Mouse (Mus musculus) ES-CJ7 (cell line): ENCODE results near the gene Slc28a3.
A peak's percentile ranks its signal among the peaks of the same experiment; 100 is the strongest.

ENCODE experiments used
- DNase-seq: peaks from one replicate; pipeline ENCODE4 v3.0.0; 2011; ENCODE audit warnings: low read depth, low spot score

The Slc28a3 gene

GRCm38 (mm10) chr13:58560497-58561138, 50.1 kb downstream of the Slc28a3 start:
- no peak for DNase-seq

GRCm38 (mm10) chr13:58558216-58558615, 52.5 kb downstream of the Slc28a3 start:
- no peak for DNase-seq

- peak; percentile 46 for DNase-seq
Measured at GRCm38 (mm10) chr13:58556018-58556417, 54.7 kb downstream of the Slc28a3 start.

GRCm38 (mm10) chr13:58555561-58555960, 55.1 kb downstream of the Slc28a3 start:
- no peak for DNase-seq

- DNase-seq, result no peak
Measured at GRCm38 (mm10) chr13:58551924-58552323, 58.8 kb downstream of the Slc28a3 start.

- DNase-seq, result peak; percentile 52
Measured at GRCm38 (mm10) chr13:58547570-58547969, 63.1 kb downstream of the Slc28a3 start.

GRCm38 (mm10) chr13:58543688-58544408, 66.8 kb downstream of the Slc28a3 start:
- DNase-seq, result peak; percentile 34

- DNase-seq, result peak; percentile 78
Measured at GRCm38 (mm10) chr13:58543066-58543465, 67.6 kb downstream of the Slc28a3 start.

- no peak for DNase-seq
Measured at GRCm38 (mm10) chr13:58542601-58543041, 68.1 kb downstream of the Slc28a3 start.

- no peak for DNase-seq
Measured at GRCm38 (mm10) chr13:58542167-58542566, 68.5 kb downstream of the Slc28a3 start.

GRCm38 (mm10) chr13:58541620-58542019, 69.1 kb downstream of the Slc28a3 start:
- DNase-seq, result no peak

GRCm38 (mm10) chr13:58538966-58539365, 71.7 kb downstream of the Slc28a3 start:
- DNase-seq, result peak; percentile 32

- DNase-seq, result no peak
Measured at GRCm38 (mm10) chr13:58538366-58538765, 72.3 kb downstream of the Slc28a3 start.

- DNase-seq, result no peak
Measured at GRCm38 (mm10) chr13:58537916-58538233, 72.8 kb downstream of the Slc28a3 start.

- no peak for DNase-seq
Measured at GRCm38 (mm10) chr13:58537232-58537915, 73.3 kb downstream of the Slc28a3 start.

GRCm38 (mm10) chr13:58536466-58537231, 74.0 kb downstream of the Slc28a3 start:
- DNase-seq, result peak; percentile 51

- DNase-seq, result no peak
Measured at GRCm38 (mm10) chr13:58535321-58535720, 75.4 kb downstream of the Slc28a3 start.

GRCm38 (mm10) chr13:58534861-58535260, 75.8 kb downstream of the Slc28a3 start:
- DNase-seq, result no peak

GRCm38 (mm10) chr13:58534216-58534841, 76.3 kb downstream of the Slc28a3 start:
- DNase-seq, result peak; percentile 35

- peak; percentile 29 for DNase-seq
Measured at GRCm38 (mm10) chr13:58524581-58524980, 86.1 kb downstream of the Slc28a3 start.

GRCm38 (mm10) chr13:58523761-58524117, 86.9 kb downstream of the Slc28a3 start:
- DNase-seq, result no peak
